Mouse (Mus musculus) E14TG2a.4 (cell line): ENCODE measurements at regions not wholly inside any gene's neighbourhood (a gene's known extent, or its start where the extent isn't known, plus 50 kb on each side); places are given as distances from the start of the nearest gene placed in this dataset.

ENCODE experiments used
- CTCF ChIP-seq: conservative IDR thresholded peaks from 2 replicates; pipeline ENCODE4 v1.5.1; 2014; ENCODE audit warnings: low read length
- NANOG ChIP-seq: IDR thresholded peaks from 2 replicates; pipeline ENCODE4 v1.6.1; 2014; ENCODE audit warnings: borderline replicate concordance, low read length, mixed read lengths
- POU5F1 ChIP-seq: IDR thresholded peaks from 2 replicates; pipeline ENCODE4 v1.6.1; 2014; ENCODE audit warnings: low read length, borderline replicate concordance

GRCm38 (mm10) chr6:12814972-12815770 lies 66.0 kb upstream of the Thsd7a start:
- TF ChIP-seq CTCF: no peak
- peak; percentile 44; the same call in 1 of the 2 replicates for TF ChIP-seq NANOG
- no peak for TF ChIP-seq POU5F1
